Mouse (Mus musculus): ENCODE data around the gene Slc6a5. TPM values are rescaled to one million over a fixed set of nuclear protein-coding genes. Genes with fewer than 3 reads are reported as not detected.
"Not testable (repeated sequence)": the region's sequence is repeated elsewhere in the genome, so short reads cannot be mapped to it uniquely, and the experiment has no call there.

Slc6a5 gene
- total RNA-seq, 4 experiments from 2014 or later, result 0.09 to 0.15 (median 0.14) TPM; not detected in 1

DNA sequence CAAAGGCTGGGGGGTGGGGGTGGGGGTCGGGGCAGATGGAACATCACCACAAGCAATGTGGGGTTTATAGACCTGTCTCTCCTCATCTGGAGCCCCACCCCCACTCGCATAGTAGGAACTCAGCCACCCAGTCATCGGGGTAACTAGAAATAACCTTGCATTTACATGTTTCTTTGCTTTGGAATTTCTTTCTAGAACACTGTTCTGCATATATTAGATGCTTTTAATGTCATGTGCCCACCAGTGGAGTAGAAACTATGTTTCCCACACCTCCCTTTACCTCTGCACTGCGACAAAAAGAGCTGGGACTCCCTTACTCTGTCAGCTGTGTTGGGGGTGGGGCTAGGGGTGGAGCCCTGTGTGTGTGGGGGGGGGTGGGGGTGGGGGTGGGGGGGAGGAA, 3.2 kb downstream of the Slc6a5 start:
- no peak for DNase-seq (ENCODE audit: low spot score in 2 of 2)

- DNase-seq (ENCODE audit: low spot score in 2 of 2), result no peak
Measured at GRCm38 (mm10) chr7:49913728-49914328, 3.9 kb downstream of the Slc6a5 start.

GRCm38 (mm10) chr7:49914946-49915345, 5.0 kb downstream of the Slc6a5 start:
- DNase-seq (ENCODE audit: low spot score in 2 of 2), result no peak

- no peak for DNase-seq (ENCODE audit: low spot score in 2 of 2)
Measured at GRCm38 (mm10) chr7:49915471-49915870, 5.5 kb downstream of the Slc6a5 start.

DNA sequence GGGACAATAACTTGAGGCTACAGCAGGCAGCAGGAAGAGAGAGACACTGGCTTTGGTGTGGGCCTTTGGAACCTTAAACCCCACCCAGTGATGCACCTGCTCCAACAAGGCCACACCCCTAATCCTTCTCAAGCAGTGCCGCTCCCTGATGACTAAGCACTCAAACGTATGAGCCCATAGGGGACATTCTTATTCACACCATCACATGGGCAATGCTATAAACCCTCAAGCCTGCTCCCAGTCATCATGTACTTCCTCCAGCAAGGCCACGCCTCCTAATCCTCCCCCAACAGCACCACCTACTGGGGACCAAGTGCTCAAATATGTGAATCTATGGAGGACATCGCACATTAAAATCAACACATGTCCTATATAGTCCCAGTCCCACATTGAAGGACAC, 9.5 kb downstream of the Slc6a5 start:
- DNase-seq (ENCODE audit: low spot score in 2 of 2), result no peak

GRCm38 (mm10) chr7:49920751-49921150, 10.8 kb downstream of the Slc6a5 start:
- no peak for DNase-seq (ENCODE audit: low spot score in 2 of 2)

- DNase-seq (ENCODE audit: low spot score in 2 of 2), result peak in 1 of 2 experiments; percentile 16
Measured at GRCm38 (mm10) chr7:49922928-49923327, 13.0 kb downstream of the Slc6a5 start.

DNA sequence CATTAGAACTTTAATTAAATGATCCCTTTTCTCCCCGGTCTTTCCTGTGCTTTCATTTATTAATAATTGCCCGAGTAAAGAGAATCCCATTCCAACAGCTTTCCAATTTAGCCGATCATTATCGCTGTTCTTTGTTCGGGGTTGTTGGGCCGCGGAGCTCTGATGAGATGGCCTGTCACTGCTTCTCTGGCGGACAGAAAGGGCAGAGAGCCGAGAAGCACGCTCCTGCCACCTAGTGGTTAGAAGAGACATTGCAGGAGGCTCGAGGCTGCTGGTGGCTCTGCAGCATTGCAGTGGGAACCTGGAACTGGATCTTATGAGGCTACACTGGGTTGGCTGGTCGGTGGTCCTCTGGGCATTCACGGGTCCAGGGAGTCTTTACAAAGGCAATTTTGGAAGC, 13.4 kb downstream of the Slc6a5 start:
- peak; percentile 64 to 71 for DNase-seq (ENCODE audit: low spot score in 2 of 2)

GRCm38 (mm10) chr7:49928571-49928970, 18.6 kb downstream of the Slc6a5 start:
- no peak for DNase-seq (ENCODE audit: low spot score in 2 of 2)

- no peak for DNase-seq (ENCODE audit: low spot score in 2 of 2)
Measured at GRCm38 (mm10) chr7:49929999-49930398, 20.1 kb downstream of the Slc6a5 start.

- DNase-seq (ENCODE audit: low spot score in 2 of 2), result not testable (repeated sequence)
Measured at GRCm38 (mm10) chr7:49933386-49934115, 23.6 kb downstream of the Slc6a5 start.

- no peak for DNase-seq (ENCODE audit: low spot score in 2 of 2)
Measured at GRCm38 (mm10) chr7:49936821-49937220, 26.9 kb downstream of the Slc6a5 start.

GRCm38 (mm10) chr7:49942023-49942422, 32.1 kb downstream of the Slc6a5 start:
- DNase-seq (ENCODE audit: low spot score in 2 of 2), result no peak

DNA sequence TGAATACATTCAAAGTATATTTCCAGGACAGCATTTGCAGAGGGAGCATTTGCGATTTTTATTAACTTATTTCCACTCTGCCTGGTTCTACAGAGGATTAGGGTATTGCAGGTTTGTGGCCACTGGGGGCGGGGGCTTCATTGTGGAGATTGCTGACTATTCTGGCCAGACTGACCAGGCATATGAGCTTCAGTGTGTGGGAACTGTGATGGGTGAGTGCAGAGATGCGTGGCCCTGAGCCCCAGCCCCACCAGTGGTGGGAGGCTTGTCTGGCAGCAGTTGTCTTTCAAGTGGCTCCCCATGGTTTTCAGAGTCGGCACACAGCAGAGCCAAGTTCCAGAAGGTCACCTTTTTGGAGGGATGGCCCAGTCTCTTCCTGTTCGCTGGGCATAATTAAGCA, 32.5 kb downstream of the Slc6a5 start:
- no peak for DNase-seq (ENCODE audit: low spot score in 2 of 2)

GRCm38 (mm10) chr7:49946691-49947090, 36.7 kb downstream of the Slc6a5 start:
- no peak for DNase-seq (ENCODE audit: low spot score in 2 of 2)

- DNase-seq (ENCODE audit: low spot score in 2 of 2), result no peak
Measured at GRCm38 (mm10) chr7:49953546-49954181, 43.7 kb downstream of the Slc6a5 start.

DNA sequence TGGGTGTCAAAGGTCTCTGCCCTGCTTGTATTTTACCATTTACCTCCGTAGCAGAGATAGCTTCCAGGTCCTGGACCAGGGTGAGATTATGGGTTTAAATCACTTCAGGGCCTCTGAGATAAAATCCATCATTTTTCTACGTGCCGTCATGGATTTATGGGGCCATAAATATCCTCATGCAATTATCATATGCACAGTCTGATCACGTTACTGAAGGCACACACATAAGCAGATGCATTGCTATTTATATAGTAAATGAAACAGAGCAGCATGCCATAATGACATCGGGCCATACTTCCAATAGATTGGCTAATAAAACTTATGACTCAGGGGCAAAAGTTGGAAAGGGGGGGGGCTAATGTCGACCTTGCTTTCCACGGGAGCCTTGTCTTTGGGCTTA, 44.9 kb downstream of the Slc6a5 start:
- no peak for DNase-seq (ENCODE audit: low spot score in 2 of 2)

GRCm38 (mm10) chr7:49957142-49957541, 47.2 kb downstream of the Slc6a5 start:
- DNase-seq (ENCODE audit: low spot score in 2 of 2), result no peak

- no peak for DNase-seq (ENCODE audit: low spot score in 2 of 2)
Measured at GRCm38 (mm10) chr7:49963764-49964163, 53.8 kb downstream of the Slc6a5 start.

DNA sequence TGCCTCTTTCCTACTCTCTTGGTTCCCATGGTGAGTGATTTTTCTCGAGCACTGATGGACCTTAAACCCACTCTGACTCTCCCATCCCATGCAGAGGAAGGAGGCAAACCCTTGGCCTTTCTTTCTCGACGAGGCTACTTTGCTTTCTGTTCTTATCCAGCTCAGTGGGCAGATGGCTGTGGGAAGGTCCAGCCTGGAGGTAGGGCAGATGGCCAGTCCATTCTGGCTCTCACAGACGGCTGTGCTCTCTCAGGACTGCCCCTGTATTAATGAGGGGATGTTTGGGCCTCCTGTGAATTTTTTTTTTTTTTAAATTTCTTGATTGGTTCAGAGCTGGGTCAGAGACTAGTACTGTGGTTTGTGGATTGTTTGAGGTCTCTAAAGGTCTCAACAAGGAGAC, 59.6 kb downstream of the Slc6a5 start:
- DNase-seq (ENCODE audit: low spot score in 2 of 2), result no peak

DNA sequence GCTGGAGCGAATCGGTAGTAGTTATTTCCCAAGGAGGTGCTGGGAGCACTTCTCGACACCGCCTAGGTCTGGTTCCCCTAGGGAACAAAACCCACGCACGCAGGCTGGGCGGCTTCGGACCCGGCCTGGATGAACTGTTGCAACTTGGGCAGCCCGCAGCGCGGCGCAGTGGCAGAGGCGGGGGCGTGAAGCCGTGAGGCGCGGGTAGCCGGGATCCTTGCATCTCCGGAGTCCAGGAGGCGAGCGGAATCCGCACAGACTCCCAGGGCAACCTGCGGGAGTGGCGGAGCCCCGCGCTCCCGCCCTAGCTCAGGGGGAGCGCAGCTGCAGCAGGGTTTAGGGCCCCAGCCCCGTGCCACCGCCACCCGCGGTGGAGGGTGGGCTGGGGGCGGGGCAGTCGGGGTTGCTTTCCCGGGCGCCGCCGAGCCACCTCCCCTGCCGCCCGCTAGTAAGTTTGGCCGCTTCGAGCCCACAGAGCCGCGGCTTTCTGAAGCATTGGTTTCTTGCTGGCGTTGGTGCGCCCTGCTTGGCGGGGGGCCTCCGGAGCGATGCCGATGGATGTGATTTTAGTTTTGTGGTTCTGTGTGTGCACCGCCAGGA, 65.0 kb downstream of the Slc6a5 start, which contains the start of gene Nell1:
Nell1 (plus strand) TSS at position 24 of the 600 bp plus-strand sequence.
- peak; percentile 29 to 31 for DNase-seq (ENCODE audit: low spot score in 2 of 2)

All from left cerebral cortex, adult 8-10 months (tissue).